Mouse (Mus musculus): Measurements from ENCODE around the gene Col26a1.

- TF ChIP-seq CTCF (IDR thresholded peaks at IDR 0.05): no peak
- TF ChIP-seq EP300 (IDR thresholded peaks at IDR 0.05): no peak
Measured at GRCm38 (mm10) chr5:136820911-136821310, 62.1 kb downstream of the Col26a1 start.

All from lung, postnatal 0 days (tissue).